Mouse (Mus musculus) stomach, embryonic 14.5 days (tissue): ENCODE results near the gene Klf12. TPM values are rescaled to one million over a fixed set of nuclear protein-coding genes. Genes with fewer than 3 reads are reported as not detected.
A peak's percentile ranks its signal among the peaks of the same experiment; 100 is the strongest.

ENCODE experiments used
- ATAC-seq: fragments of 200-750 bp; cut with Nextera tagmentation; 2 replicates; pipeline ENCODE4 v1.8.0; 2017; ENCODE audit warnings: low read depth, moderate TSS enrichment; ENCODE audit not compliant: insufficient number of reproducible peaks, insufficient read depth, low FRiP score
- H3K27ac ChIP-seq: fragments of 300-500 bp; sonication (generic); 2 replicates; pipeline ENCODE4 v1.5.1; 2014; ENCODE audit warnings: mild to moderate bottlenecking, low read length, moderate library complexity, mixed read lengths
- H3K27me3 ChIP-seq: fragments of 300-500 bp; sonication (generic); 2 replicates; pipeline ENCODE4 v1.6.1; 2014; ENCODE audit warnings: low read length, control low read depth, mixed read lengths; ENCODE audit not compliant: control insufficient read depth, insufficient read depth
- H3K36me3 ChIP-seq: fragments of 300-500 bp; sonication (generic); 2 replicates; pipeline ENCODE4 v1.6.1; 2014; ENCODE audit warnings: mild to moderate bottlenecking, control low read depth, low read length, moderate library complexity, mixed read lengths; ENCODE audit not compliant: control insufficient read depth, insufficient read depth
- H3K4me1 ChIP-seq: fragments of 300-500 bp; sonication (generic); 2 replicates; pipeline ENCODE4 v1.6.1; 2014; ENCODE audit warnings: low read length, control low read depth, mixed read lengths; ENCODE audit not compliant: control insufficient read depth, insufficient read depth
- H3K4me2 ChIP-seq: fragments of 300-500 bp; sonication (generic); replicated peaks from 2 replicates; pipeline ENCODE4 v1.6.1; 2014; ENCODE audit warnings: low read depth, low read length, control low read depth
- H3K4me3 ChIP-seq: fragments of 300-500 bp; sonication (generic); 2 replicates; pipeline ENCODE4 v1.5.1; 2014; ENCODE audit warnings: low read depth, low read length, control low read depth
- H3K9ac ChIP-seq: fragments of 300-500 bp; sonication (generic); replicated peaks from 2 replicates; pipeline ENCODE4 v1.6.1; 2014; ENCODE audit warnings: low read depth, mild to moderate bottlenecking, control low read depth, low read length, moderate library complexity, mixed read lengths
- H3K9me3 ChIP-seq: fragments of 300-500 bp; sonication (generic); 2 replicates; pipeline ENCODE4 v1.6.1; 2016; ENCODE audit warnings: low read depth, low read length, control low read depth; ENCODE audit not compliant: control insufficient read depth
- WGBS: fragments of 180-500 bp; shearing (Covaris S2); extraction: QIAGEN DNeasy Blood & Tissue Kit; methylation state at CpG from one replicate; pipeline ENCODE4 v1.1.7; 2014; 5-methylcytosine and 5-hydroxymethylcytosine counted together
- polyA plus RNA-seq: library from polyadenylated mRNA; unstranded; fragments of >200 nt; fragmentation: Nextera tagmentation; extraction: Ambion mirVana; gene quantifications from 2 replicates; pipeline ENCODE4 v1.2.1, GENCODE M21; 2014

Gene Klf12
- polyA plus RNA-seq, 1 experiment from 2014 or later: 22.4 TPM

GRCm38 (mm10) chr14:99898861-99899260, 385.6 kb downstream of the Klf12 start:
- H3K4me1 ChIP-seq: no peaks in the 10 kb centered on the region; the same call in 1 of the 2 replicates
- no peak overlapping the region for H3K4me2 ChIP-seq
- H3K9me3 ChIP-seq: no peaks in the 10 kb centered on the region
- no peak overlapping the region for H3K27ac ChIP-seq
- H3K27me3 ChIP-seq: no peaks in the 10 kb centered on the region
- H3K9ac ChIP-seq: no peak overlapping the region
- no peak for ATAC-seq
- no peak overlapping the region for H3K4me3 ChIP-seq
- WGBS: 68% methylated on average over 3 of the region's 3 CpGs
- no peaks in the 10 kb centered on the region for H3K36me3 ChIP-seq

- peak; percentile 63; the same call in 1 of the 2 replicates for ATAC-seq
- no peaks in the 10 kb centered on the region for H3K27me3 ChIP-seq
- H3K36me3 ChIP-seq: no peaks in the 10 kb centered on the region
- no peak overlapping the region for H3K9ac ChIP-seq
- H3K4me1 ChIP-seq: no peaks in the 10 kb centered on the region
- no peaks in the 10 kb centered on the region for H3K9me3 ChIP-seq
- WGBS: 19% methylated on average over 7 of the region's 7 CpGs
- no peak overlapping the region for H3K4me3 ChIP-seq
- H3K4me2 ChIP-seq: no peak overlapping the region
- H3K27ac ChIP-seq: no peak overlapping the region
Observed at GRCm38 (mm10) chr14:99894708-99895383, 389.6 kb downstream of the Klf12 start.

- ATAC-seq: no peak
- Histone ChIP-seq H3K27ac (no peak overlapping the region), H3K4me3 (no peak overlapping the region), H3K4me1 (no peaks in the 10 kb centered on the region), H3K36me3 (no peaks in the 10 kb centered on the region), H3K9ac (no peak overlapping the region), H3K27me3 (no peaks in the 10 kb centered on the region), H3K4me2 (no peak overlapping the region), H3K9me3 (no peaks in the 10 kb centered on the region)
- 78% methylated on average over 14 of the region's 14 CpGs for WGBS
Observed at GRCm38 (mm10) chr14:99894062-99894461, 390.4 kb downstream of the Klf12 start.

- Histone ChIP-seq H3K27me3 (no peaks in the 10 kb centered on the region), H3K9me3 (no peaks in the 10 kb centered on the region), H3K4me3 (no peak overlapping the region), H3K27ac (peak overlapping the region; percentile 84), H3K9ac (no peak overlapping the region), H3K4me1 (0 out of 2 replicates have a peak, but pooled peaks cover 2% of the 10 kb centered on the region), H3K4me2 (no peak overlapping the region), H3K36me3 (no peaks in the 10 kb centered on the region)
- 66% methylated on average over 2 of the region's 2 CpGs for WGBS
- no peak for ATAC-seq
Observed at GRCm38 (mm10) chr14:99886503-99886902, 398.0 kb downstream of the Klf12 start.

- Histone ChIP-seq H3K27ac (peak overlapping the region; percentile 84), H3K4me2 (no peak overlapping the region), H3K36me3 (no peaks in the 10 kb centered on the region), H3K27me3 (no peaks in the 10 kb centered on the region), H3K4me3 (no peak overlapping the region), H3K4me1 (0 out of 2 replicates have a peak, but pooled peaks cover 2% of the 10 kb centered on the region), H3K9me3 (no peaks in the 10 kb centered on the region), H3K9ac (no peak overlapping the region)
- ATAC-seq: peak; percentile 53
- WGBS: 42% methylated on average over 2 of the region's 2 CpGs
Observed at GRCm38 (mm10) chr14:99885562-99885961, 398.9 kb downstream of the Klf12 start.

- Histone ChIP-seq H3K4me3 (no peak overlapping the region), H3K27me3 (no peaks in the 10 kb centered on the region), H3K4me2 (no peak overlapping the region), H3K4me1 (0 out of 2 replicates have a peak, but pooled peaks cover 2% of the 10 kb centered on the region), H3K36me3 (no peaks in the 10 kb centered on the region), H3K9ac (no peak overlapping the region), H3K9me3 (no peaks in the 10 kb centered on the region), H3K27ac (peak overlapping the region; percentile 84; the same call in 1 of the 2 replicates)
- WGBS: 13% methylated on average over 4 of the region's 4 CpGs
- peak; percentile 72 for ATAC-seq
Observed at GRCm38 (mm10) chr14:99885128-99885527, 399.4 kb downstream of the Klf12 start.

GRCm38 (mm10) chr14:99876791-99877578, 407.5 kb downstream of the Klf12 start:
- H3K9ac ChIP-seq: no peak overlapping the region
- H3K27me3 ChIP-seq: no peaks in the 10 kb centered on the region
- H3K9me3 ChIP-seq: no peaks in the 10 kb centered on the region
- ATAC-seq: no peak
- no peaks in the 10 kb centered on the region for H3K36me3 ChIP-seq
- no peaks in the 10 kb centered on the region for H3K4me1 ChIP-seq
- no peak overlapping the region for H3K27ac ChIP-seq
- H3K4me3 ChIP-seq: no peak overlapping the region
- 83% methylated on average over 5 of the region's 5 CpGs for WGBS
- no peak overlapping the region for H3K4me2 ChIP-seq

GRCm38 (mm10) chr14:99873725-99874124, 410.8 kb downstream of the Klf12 start:
- WGBS: 92% methylated on average over 5 of the region's 5 CpGs
- ATAC-seq: no peak

More at GRCm38 (mm10) chr14:99873725-99874124, 410.8 kb downstream of the Klf12 start:
- H3K4me2 ChIP-seq: no peak overlapping the region
- H3K27ac ChIP-seq: no peak overlapping the region
- H3K9ac ChIP-seq: no peak overlapping the region
- no peaks in the 10 kb centered on the region for H3K4me1 ChIP-seq
- H3K36me3 ChIP-seq: no peaks in the 10 kb centered on the region
- H3K9me3 ChIP-seq: no peaks in the 10 kb centered on the region
- H3K4me3 ChIP-seq: no peak overlapping the region
- H3K27me3 ChIP-seq: no peaks in the 10 kb centered on the region
